In genomic region chr11:51968896-51969295, GRCm38 (mm10) we compare ENCODE assay signal across 10 mouse cellular contexts. TPM values are rescaled to one million over a fixed set of nuclear protein-coding genes. Genes with fewer than 3 reads are reported as not detected.
DNase-seq lines count a peak whose midpoint lies in the region; ATAC-seq and TF ChIP-seq lines count a peak whose summit lies in the region.
"Had no signal": no experiment of that assay in that cellular context is flagged by ENCODE, and none has a peak within 500 bp of the region (broad histone marks: within the 10 kb centered on the region; RNA-seq: fewer than 3 reads in every experiment).

No protein-coding gene starts in this region.

- no peak for ATAC-seq in heart, embryonic 13.5 days (ENCODE audit: extremely low read depth, insufficient number of reproducible peaks, low FRiP score, low TSS enrichment)
- no peak for ATAC-seq in stomach, embryonic 14.5 days (ENCODE audit: insufficient number of reproducible peaks, insufficient read depth, low FRiP score, low read depth)
- ATAC-seq in stomach, postnatal 0 days (ENCODE audit: low FRiP score, low TSS enrichment), result no peak
- no peak for ATAC-seq in embryonic facial prominence, embryonic 14.5 days (ENCODE audit: low read depth)
- ATAC-seq in neural tube, embryonic 15.5 days (ENCODE audit: low FRiP score), result no peak

- DNase-seq in heart, postnatal 36 days, result no peak
- DNase-seq in stomach, postnatal 0 days (ENCODE audit: low spot score), result no peak
- DNase-seq in embryonic facial prominence, embryonic 14.5 days (ENCODE audit: low spot score), result no peak
- no peak for DNase-seq in left cerebral cortex, postnatal 36 days (ENCODE audit: low spot score in 2 of 2)
- no peak for DNase-seq in adrenal gland, postnatal 36 days
- DNase-seq: heart, adult 2 months; kidney, adult 18-20 months had no signal

- peaks cover 12% of the 10 kb centered on the region for H3K4me1 ChIP-seq in heart, embryonic 13.5 days
- peaks cover 3% of the 10 kb centered on the region; the same call in 1 of the 2 replicates for H3K4me1 ChIP-seq in stomach, embryonic 14.5 days (ENCODE audit: control insufficient read depth, insufficient read depth, low read length)
- H3K4me1 ChIP-seq in stomach, postnatal 0 days (replicated peaks; ENCODE audit: control insufficient read depth, insufficient read depth), result no peaks in the 10 kb centered on the region
- H3K4me1 ChIP-seq in embryonic facial prominence, embryonic 14.5 days (ENCODE audit: control insufficient read depth, insufficient read depth, low read length), result peaks cover 8% of the 10 kb centered on the region; the same call in 1 of the 2 replicates
- peaks cover 13% of the 10 kb centered on the region for H3K4me1 ChIP-seq in neural tube, embryonic 15.5 days

- H3K4me2 ChIP-seq in heart, embryonic 13.5 days, result peak overlapping the region; percentile 97
- 0 out of 2 replicates have a peak overlapping the region, but pooled peaks have one; percentile 93 for H3K4me2 ChIP-seq in stomach, embryonic 14.5 days (replicated peaks; ENCODE audit: low read depth, low read length)
- no peak overlapping the region for H3K4me2 ChIP-seq in stomach, postnatal 0 days (replicated peaks; ENCODE audit: low read depth)
- H3K4me2 ChIP-seq in embryonic facial prominence, embryonic 14.5 days (ENCODE audit: low read depth, low read length), result peak overlapping the region; percentile 95; the same call in 1 of the 2 replicates
- peak overlapping the region; percentile 79; the same call in 1 of the 2 replicates for H3K4me2 ChIP-seq in neural tube, embryonic 15.5 days

- intact Hi-C loops in heart, postnatal 36 days (cut with DNase I), result no loop called here
- intact Hi-C loops in left cerebral cortex, postnatal 36 days (cut with DNase I), result loop anchor here (10.0 kb wide), 1 partner anchor 256 kb away; no protein-coding TSS in a partner anchor

- no peak for TF ChIP-seq EP300 in stomach, postnatal 0 days (optimal IDR thresholded peaks at IDR 0.05)

- H3K36me3 ChIP-seq in heart, embryonic 13.5 days, result peaks cover 47% of the 10 kb centered on the region
- H3K36me3 ChIP-seq in stomach, embryonic 14.5 days (ENCODE audit: control insufficient read depth, insufficient read depth, low read length), result peaks cover 39% of the 10 kb centered on the region
- H3K36me3 ChIP-seq in stomach, postnatal 0 days (ENCODE audit: control insufficient read depth, insufficient read depth, low read length), result peaks cover 9% of the 10 kb centered on the region
- peaks cover 51% of the 10 kb centered on the region for H3K36me3 ChIP-seq in embryonic facial prominence, embryonic 14.5 days (ENCODE audit: control insufficient read depth, insufficient read depth, low read length)
- H3K36me3 ChIP-seq in neural tube, embryonic 15.5 days, result peaks cover 41% of the 10 kb centered on the region

- peak overlapping the region; percentile 73; the same call in 1 of the 2 replicates for H3K4me3 ChIP-seq in heart, embryonic 13.5 days
- no peak overlapping the region for H3K4me3 ChIP-seq in stomach, embryonic 14.5 days (ENCODE audit: low read depth, low read length)
- no peak overlapping the region for H3K4me3 ChIP-seq in stomach, postnatal 0 days (ENCODE audit: low read depth, low read length)
- no peak overlapping the region for H3K4me3 ChIP-seq in embryonic facial prominence, embryonic 14.5 days (ENCODE audit: low read depth, low read length)
- no peak overlapping the region for H3K4me3 ChIP-seq in neural tube, embryonic 15.5 days (replicated peaks)

- no peak overlapping the region for H3K9ac ChIP-seq in heart, embryonic 13.5 days
- H3K9ac ChIP-seq in stomach, embryonic 14.5 days (replicated peaks; ENCODE audit: low read depth, low read length), result no peak overlapping the region
- no peak overlapping the region for H3K9ac ChIP-seq in stomach, postnatal 0 days (ENCODE audit: low read length)
- peak overlapping the region; percentile 4; the same call in 1 of the 2 replicates for H3K9ac ChIP-seq in embryonic facial prominence, embryonic 14.5 days (ENCODE audit: low read depth, low read length)
- H3K9ac ChIP-seq in neural tube, embryonic 15.5 days (replicated peaks), result no peak overlapping the region

- WGBS in heart, embryonic 13.5 days, result 89% methylated on average over 9 of the region's 9 CpGs
- WGBS in stomach, embryonic 14.5 days, result 95% methylated on average over 9 of the region's 9 CpGs
- 92% methylated on average over 9 of the region's 9 CpGs for WGBS in stomach, postnatal 0 days
- 91% methylated on average over 9 of the region's 9 CpGs for WGBS in embryonic facial prominence, embryonic 14.5 days
- WGBS in neural tube, embryonic 15.5 days, result 94% methylated on average over 9 of the region's 9 CpGs

- H3K27ac ChIP-seq in heart, embryonic 13.5 days (replicated peaks), result no peak overlapping the region
- no peak overlapping the region for H3K27ac ChIP-seq in stomach, embryonic 14.5 days (ENCODE audit: low read length)
- H3K27ac ChIP-seq in stomach, postnatal 0 days (replicated peaks), result no peak overlapping the region
- H3K27ac ChIP-seq in embryonic facial prominence, embryonic 14.5 days (replicated peaks; ENCODE audit: low read depth, low read length), result no peak overlapping the region
- H3K27ac ChIP-seq in neural tube, embryonic 15.5 days (replicated peaks), result no peak overlapping the region
- H3K27ac ChIP-seq: heart, adult 2 months had no signal

- H3K27me3 ChIP-seq in heart, embryonic 13.5 days (replicated peaks), result 0 out of 2 replicates have a peak, but pooled peaks cover 13% of the 10 kb centered on the region
- H3K27me3 ChIP-seq in stomach, embryonic 14.5 days (ENCODE audit: control insufficient read depth, insufficient read depth, low read length), result no peaks in the 10 kb centered on the region
- no peaks in the 10 kb centered on the region for H3K27me3 ChIP-seq in stomach, postnatal 0 days (ENCODE audit: control insufficient read depth, insufficient read depth, low read length)
- H3K27me3 ChIP-seq in embryonic facial prominence, embryonic 14.5 days (replicated peaks; ENCODE audit: control insufficient read depth, insufficient read depth, low read length), result no peaks in the 10 kb centered on the region
- no peaks in the 10 kb centered on the region for H3K27me3 ChIP-seq in neural tube, embryonic 15.5 days (replicated peaks)

- TF ChIP-seq CTCF in stomach, postnatal 0 days (IDR thresholded peaks at IDR 0.05; ENCODE audit: low read depth), result no peak

- H3K9me3 ChIP-seq in heart, embryonic 13.5 days, result no peaks in the 10 kb centered on the region
- no peaks in the 10 kb centered on the region for H3K9me3 ChIP-seq in stomach, embryonic 14.5 days (ENCODE audit: control insufficient read depth, low read depth, low read length)
- no peaks in the 10 kb centered on the region for H3K9me3 ChIP-seq in stomach, postnatal 0 days (ENCODE audit: control insufficient read depth, low read length)
- no peaks in the 10 kb centered on the region for H3K9me3 ChIP-seq in embryonic facial prominence, embryonic 14.5 days (ENCODE audit: control insufficient read depth, low read length)
- no peaks in the 10 kb centered on the region for H3K9me3 ChIP-seq in neural tube, embryonic 15.5 days (replicated peaks)

RNA-seq across cellular contexts. Expression of gene Cdkn2aipnl, which starts 1.4 kb away (rescaled TPM):
- 63.8 and 71.9 TPM in 2 replicates for polyA plus RNA-seq in heart, embryonic 13.5 days (2015; fragmentation: Nextera tagmentation; extraction: Ambion mirVana)
- total RNA-seq in heart, postnatal 36 days (2021), result 10 to 100 TPM in 1 of 2 experiments, 1 to 10 TPM in 1; 9.7 to 10.7 TPM
- polyA plus RNA-seq in stomach, embryonic 14.5 days (2014; fragmentation: Nextera tagmentation; extraction: Ambion mirVana), result 86.8 and 96.2 TPM in 2 replicates
- polyA plus RNA-seq in stomach, postnatal 0 days (2015; fragmentation: Nextera tagmentation; extraction: Ambion mirVana), result 43.0 and 46.9 TPM in 2 replicates
- 80.1 and 90.8 TPM in 2 replicates for polyA plus RNA-seq in embryonic facial prominence, embryonic 14.5 days (2014; fragmentation: Nextera tagmentation; extraction: Ambion mirVana)
- 124 and 129 TPM in 2 replicates for polyA plus RNA-seq in neural tube, embryonic 15.5 days (2015; fragmentation: Nextera tagmentation; extraction: Ambion mirVana)
- total RNA-seq in left cerebral cortex, postnatal 36 days (2021), result 10 to 100 TPM; 32.1 to 36.4 TPM
- total RNA-seq in adrenal gland, postnatal 36 days (2021), result 10 to 100 TPM; 17.8 to 18.2 TPM

RNA-seq across cellular contexts. Expression of gene Ube2b, which starts 31.7 kb away (rescaled TPM):
- 246 and 268 TPM in 2 replicates for polyA plus RNA-seq in heart, embryonic 13.5 days (2015; fragmentation: Nextera tagmentation; extraction: Ambion mirVana)
- 100 to 1,000 TPM; 297 to 317 TPM for total RNA-seq in heart, postnatal 36 days (2021)
- 152 and 155 TPM in 2 replicates for polyA plus RNA-seq in stomach, embryonic 14.5 days (2014; fragmentation: Nextera tagmentation; extraction: Ambion mirVana)
- polyA plus RNA-seq in stomach, postnatal 0 days (2015; fragmentation: Nextera tagmentation; extraction: Ambion mirVana), result 182 and 183 TPM in 2 replicates
- 160 and 165 TPM in 2 replicates for polyA plus RNA-seq in embryonic facial prominence, embryonic 14.5 days (2014; fragmentation: Nextera tagmentation; extraction: Ambion mirVana)
- 220 and 226 TPM in 2 replicates for polyA plus RNA-seq in neural tube, embryonic 15.5 days (2015; fragmentation: Nextera tagmentation; extraction: Ambion mirVana)
- total RNA-seq in left cerebral cortex, postnatal 36 days (2021), result 100 to 1,000 TPM; 172 to 199 TPM
- 100 to 1,000 TPM; 145 to 160 TPM for total RNA-seq in adrenal gland, postnatal 36 days (2021)

RNA-seq across cellular contexts. Expression of gene Cdkl3, which starts 35.1 kb away (rescaled TPM):
- 6.5 and 7.8 TPM in 2 replicates for polyA plus RNA-seq in heart, embryonic 13.5 days (2015; fragmentation: Nextera tagmentation; extraction: Ambion mirVana)
- 1 to 10 TPM; 5.5 to 5.7 TPM for total RNA-seq in heart, postnatal 36 days (2021)
- polyA plus RNA-seq in stomach, embryonic 14.5 days (2014; fragmentation: Nextera tagmentation; extraction: Ambion mirVana), result 9.3 TPM in 2 replicates
- 4.8 and 5.5 TPM in 2 replicates for polyA plus RNA-seq in stomach, postnatal 0 days (2015; fragmentation: Nextera tagmentation; extraction: Ambion mirVana)
- 10.0 and 10.2 TPM in 2 replicates for polyA plus RNA-seq in embryonic facial prominence, embryonic 14.5 days (2014; fragmentation: Nextera tagmentation; extraction: Ambion mirVana)
- polyA plus RNA-seq in neural tube, embryonic 15.5 days (2015; fragmentation: Nextera tagmentation; extraction: Ambion mirVana), result 21.1 and 27.4 TPM in 2 replicates
- 10 to 100 TPM; 15.9 to 17.0 TPM for total RNA-seq in left cerebral cortex, postnatal 36 days (2021)
- total RNA-seq in adrenal gland, postnatal 36 days (2021), result 1 to 10 TPM; 3.3 to 4.8 TPM
